Mouse (Mus musculus): ENCODE measurements around the gene Fip1l1.

Fip1l1 gene

DNA sequence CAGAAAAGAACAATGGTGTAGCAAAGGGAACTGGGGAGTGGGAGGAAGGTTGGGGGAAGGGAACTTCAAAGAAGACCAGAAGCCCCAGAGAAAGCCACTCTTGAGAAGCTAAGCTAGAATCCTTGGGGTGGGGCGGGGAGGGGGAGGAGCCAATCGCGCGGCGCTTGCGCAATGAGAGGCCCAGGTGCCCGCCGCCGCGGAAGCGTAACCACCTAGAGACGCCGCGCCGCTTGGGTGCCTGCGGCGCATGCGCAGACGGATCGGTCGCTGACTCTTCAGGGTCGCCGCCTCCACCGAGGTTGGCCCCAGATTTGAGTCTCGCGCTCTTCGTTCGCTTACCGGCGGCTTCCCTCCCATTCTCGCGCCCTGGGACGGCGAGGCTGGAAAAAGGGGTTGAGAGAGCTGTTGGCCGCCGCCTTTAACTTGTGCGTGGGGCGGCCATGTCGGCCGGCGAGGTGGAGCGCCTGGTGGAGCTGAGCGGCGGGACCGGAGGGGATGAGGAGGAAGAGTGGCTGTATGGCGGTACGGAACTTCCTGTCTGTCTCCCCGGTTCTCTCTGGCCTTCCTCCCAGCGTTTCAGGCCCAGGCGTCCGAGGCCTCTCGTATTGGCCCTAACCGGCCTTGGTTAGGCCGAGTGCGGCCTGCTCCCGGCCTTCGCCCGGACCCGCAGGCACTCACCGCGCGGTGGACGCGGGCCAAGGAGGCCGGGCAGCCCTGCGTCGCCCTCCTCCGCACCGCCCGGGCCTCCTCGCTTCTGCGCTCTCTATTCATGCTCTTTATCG is at the start of gene Fip1l1:
TSS of gene Fip1l1 (plus strand) at position 210 of the 782 bp plus-strand sequence.
- DNase-seq, result peak; percentile 95 to 97

DNA sequence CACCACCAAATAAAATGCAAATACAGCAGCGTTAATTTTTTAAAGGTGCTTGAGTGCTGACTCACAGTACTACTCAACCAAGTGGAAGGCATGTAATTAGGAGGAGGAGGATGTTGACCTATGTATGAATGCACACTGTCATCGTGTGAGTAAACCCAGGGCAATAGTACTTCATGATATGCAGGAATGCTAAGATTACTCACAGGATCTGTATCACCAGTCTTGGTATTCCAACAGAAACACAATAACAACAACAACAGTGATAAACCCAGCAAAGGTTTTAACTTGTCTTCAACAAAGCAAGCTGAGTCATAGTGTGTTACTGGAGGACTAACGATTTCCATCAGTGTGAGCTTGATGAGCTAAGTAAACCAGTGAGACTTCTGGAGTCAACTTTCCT is 42.5 kb upstream of the Fip1l1 start:
- no peak for DNase-seq

DNA sequence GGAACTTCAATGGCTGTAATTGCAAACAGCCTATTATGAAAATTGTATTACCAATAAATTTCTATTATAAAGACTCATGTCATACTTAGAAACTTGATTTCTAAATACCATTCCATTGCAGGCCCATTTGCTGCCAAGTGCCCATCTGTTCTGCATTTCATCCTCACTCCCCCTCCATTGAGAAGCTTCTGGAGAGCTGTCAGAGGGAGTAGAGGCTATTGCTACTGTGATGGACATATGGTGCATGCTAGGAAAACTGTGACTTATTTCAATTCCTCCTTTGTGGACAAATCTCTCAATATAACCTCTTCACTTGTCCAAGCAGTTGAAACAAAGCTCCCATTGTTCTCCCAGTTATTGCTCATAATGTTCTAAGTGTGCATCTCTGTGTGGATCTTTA is 23.6 kb upstream of the Fip1l1 start:
- peak; percentile 25 to 51 for DNase-seq

DNA sequence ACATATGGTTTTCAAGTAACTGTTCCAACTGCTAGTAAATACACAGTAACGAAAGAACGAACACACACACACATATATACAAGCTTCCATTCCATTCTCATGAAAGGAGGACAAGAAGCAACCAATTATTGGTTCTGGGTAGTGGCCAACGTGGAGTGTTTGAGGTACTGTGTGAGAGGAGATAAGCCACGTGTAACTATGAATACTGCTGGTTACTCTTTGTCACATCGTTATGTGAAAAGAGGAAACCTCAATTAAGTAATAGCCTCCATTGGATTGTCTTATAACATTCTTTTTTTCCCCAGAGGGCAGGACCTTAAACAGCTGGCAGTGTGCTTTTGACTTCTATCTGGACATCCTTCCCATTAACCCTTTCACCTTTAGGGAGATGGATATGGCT is 8.2 kb upstream of the Fip1l1 start:
- DNase-seq, result no peak

DNA sequence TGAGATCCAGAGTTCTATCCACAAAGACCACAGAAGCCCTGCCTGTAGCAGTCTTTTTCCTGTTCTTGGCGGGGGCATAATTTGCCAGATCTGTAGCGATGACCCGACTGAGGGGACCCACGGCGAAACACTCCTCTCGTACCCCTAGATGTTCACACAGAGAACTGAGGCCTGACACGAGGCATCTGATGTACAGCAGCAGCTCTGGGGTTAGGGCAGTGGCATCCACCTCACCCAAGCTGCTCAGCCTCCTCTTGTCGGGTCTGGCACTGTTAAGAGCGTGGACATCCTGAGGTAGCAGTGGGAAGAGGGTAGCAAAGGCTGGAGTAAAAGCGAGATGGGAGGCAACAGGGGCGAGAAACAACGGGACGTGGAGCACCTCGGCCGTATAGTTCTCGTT is 4.5 kb upstream of the Fip1l1 start:
- no peak for DNase-seq

DNA sequence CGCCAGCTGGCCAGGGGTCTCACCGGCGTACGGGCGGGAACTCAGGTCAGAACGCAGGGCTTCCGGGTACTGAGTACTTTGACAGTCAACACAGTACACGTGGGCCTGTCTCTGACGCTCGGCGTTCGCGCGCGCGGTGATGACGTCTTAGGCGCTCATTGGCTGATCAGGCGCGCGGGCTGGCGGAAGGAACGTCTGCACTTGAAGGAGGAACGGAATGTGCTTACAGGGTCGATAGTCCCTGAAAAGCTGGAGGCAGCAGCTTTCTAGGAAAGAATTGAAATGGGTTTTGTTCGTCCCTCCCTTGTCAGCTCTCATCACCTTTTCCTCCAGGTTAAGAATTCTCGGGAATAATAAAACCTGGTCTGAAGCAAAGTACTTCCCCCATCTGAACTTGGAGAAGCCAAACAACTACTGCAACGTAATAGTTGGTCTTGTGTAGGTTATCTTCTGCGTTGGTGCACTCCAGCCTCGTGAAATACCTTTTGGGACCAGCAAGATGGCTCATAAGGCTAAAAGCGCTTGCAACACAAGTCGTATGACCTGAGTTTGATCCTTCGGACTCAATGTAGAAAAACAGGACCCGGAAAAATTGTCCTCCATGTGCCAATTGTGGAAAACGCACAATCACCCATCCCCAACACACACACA is 3.5 kb upstream of the Fip1l1 start, which contains the start of gene Scfd2:
TSS of gene Scfd2 (minus strand) at position 130 of the 651 bp plus-strand sequence.
- DNase-seq, result peak; percentile 98

DNA sequence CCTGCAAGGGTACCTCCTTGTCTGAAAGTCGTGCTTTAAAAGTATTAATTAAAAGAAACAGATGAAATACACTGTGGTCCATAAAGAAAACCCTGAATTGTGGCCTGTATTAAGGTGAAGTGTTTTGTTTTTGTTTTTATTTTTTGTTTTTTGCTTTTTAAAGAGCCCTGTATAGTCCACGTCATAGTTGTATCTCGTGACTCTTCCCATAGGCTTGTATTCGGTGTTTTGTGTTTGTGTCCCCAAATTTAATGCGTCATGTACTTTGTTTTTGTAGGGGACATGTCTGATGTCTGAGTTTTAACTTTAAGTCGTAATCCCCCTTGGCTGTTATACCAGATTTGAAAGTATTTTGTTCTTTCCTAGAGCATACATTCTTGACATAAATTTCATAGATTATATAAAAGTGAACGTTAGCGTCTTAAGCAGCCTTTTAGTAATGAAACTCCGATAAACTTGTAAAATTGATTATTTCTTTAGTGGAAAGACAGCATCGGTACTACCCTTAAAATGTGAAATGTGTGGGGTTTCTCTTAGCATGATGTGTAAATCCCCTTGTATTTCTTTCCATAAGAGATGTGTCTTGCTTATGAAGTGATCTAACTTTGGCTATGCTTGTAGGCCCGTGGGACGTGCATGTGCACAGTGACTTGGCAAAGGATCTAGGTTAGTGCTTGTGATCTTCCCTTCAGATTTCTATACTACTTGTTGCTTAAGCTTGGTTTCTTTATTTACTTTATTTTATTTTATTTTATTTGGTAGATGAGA is 1.1 kb downstream of the Fip1l1 start:
- DNase-seq, result no peak

DNA sequence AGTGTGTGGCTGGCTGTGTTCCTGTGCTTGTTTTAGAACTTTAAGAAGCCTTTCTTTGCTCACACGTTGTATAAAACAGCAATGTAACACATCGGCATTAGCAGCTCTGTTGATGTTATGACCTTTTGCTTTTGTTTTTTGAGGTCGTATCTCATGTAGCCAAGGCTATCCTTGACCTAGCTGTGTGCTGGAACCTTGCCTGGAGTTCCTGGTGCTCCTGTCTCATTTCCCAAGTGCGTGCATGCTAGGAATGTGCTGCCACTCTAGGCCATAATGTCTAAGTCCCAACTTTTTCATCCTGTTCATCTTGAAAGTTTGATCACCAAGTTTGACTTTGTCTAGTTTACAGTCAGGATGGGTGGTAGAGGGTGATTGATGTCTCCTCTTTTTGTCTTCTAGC is 10.4 kb downstream of the Fip1l1 start:
- DNase-seq, result no peak

DNA sequence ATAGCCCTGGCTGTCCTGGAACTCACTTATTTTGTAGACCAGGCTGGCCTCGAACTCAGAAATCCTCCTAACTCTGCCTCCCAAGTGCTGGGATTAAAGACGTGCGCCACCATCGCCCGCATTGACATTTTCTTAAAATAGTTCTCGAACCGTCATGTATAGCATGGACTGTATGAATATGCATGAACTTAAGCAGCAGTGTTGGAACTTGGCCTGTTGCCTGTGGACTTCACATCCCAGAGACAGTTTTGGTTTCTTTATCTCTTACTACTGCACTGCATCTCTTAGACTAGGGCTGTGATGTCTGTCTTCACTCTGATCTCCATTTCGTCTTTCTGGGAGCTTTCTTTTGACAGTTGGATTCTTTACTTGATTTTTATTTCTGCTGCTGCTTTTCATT is 14.3 kb downstream of the Fip1l1 start:
- no peak for DNase-seq

DNA sequence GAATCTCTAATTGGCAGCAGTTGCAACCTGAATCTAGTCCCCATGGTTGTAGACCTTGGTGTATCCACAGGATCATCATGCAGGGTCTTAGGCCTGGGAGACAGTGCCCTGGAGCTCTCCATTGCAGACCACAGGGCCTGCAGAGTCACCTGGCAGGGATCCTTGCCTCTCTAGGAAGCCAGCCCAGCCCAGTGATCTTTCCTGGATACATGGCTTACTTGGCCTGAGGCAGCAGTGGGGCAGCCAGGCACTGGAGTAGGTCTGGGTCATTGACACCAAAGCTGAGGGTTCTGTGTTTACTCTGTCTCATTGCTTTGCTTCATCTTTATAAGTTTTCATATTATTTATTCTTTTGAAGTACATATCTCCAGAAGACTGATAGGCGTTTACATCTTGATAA is 25.9 kb downstream of the Fip1l1 start:
- DNase-seq, result peak; percentile 12 to 15

DNA sequence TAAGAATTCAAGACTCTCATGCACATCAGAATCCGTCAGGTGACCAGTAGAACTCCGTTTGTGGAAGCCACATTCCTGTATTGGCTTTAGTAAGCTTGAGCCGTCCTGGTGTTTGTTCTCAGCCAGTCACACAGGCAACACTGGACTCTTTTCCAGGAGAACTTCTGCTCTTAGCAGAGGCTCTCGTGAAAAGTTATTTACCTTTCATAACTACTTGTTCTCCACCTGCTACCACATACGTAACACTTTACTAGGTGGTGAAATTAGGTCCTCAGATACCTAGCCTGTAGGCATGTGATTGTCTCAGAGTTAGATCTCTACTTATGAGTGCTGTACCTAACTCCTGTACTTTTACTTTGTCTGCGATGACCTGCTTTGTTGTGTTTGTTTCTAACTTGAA is 36.5 kb downstream of the Fip1l1 start:
- no peak for DNase-seq

DNA sequence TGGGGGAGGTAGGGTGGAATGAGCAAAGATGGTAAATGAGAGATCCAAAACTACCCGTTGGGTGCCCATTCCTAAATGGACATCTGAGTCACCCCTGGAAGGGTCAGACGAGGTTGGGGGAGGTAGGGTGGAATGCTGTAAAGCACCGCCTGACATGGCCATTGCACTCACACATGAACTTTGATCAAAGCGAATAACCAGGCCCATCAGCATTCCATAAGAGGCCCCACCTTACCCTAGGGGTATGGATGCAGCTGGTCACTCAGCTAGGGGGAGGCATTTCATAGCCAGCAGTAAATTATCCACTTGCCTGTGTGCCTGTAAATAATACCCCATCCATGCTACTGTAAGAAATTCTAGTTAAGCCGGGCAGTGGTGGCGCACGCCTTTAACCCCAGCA is 53.9 kb downstream of the Fip1l1 start:
- no peak for DNase-seq

DNA sequence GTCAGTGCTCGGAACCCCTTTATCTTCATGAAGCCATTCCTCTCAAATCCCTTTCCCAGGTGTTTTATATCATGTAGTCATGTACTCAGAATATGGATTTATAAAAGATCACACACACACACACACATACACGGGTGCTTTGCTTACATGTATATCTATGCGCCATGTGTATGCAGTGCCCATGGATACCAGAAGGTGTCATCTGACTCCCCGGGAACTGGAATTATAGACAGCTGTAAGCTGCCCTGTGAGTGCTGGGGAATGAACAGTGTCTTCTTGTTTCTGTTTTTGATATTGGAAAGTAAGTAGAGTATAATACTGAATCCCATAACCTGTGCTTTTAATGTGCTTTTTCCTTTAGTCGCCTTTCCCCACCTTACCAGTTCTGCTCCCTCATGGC is 56.2 kb downstream of the Fip1l1 start:
- no peak for DNase-seq

DNA sequence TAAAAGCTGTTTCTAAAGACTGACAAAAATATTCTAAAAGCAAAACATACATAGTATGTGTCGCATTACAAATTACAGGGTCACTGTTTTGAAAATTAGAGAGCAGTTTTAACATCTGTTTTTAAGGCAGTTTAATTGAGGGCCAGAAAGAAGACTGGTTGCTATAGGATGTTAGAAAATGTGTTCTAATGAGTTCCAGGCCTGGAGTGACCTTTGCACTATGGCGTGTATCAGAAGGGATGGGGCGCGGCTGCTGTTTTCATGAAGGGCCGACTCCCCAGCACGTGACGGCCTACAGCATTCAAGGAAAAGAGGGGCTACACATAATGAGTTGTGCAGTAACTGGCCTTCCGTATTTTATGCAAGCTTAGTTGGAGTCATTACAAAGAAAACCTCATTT is 57.9 kb downstream of the Fip1l1 start:
- no peak for DNase-seq

DNA sequence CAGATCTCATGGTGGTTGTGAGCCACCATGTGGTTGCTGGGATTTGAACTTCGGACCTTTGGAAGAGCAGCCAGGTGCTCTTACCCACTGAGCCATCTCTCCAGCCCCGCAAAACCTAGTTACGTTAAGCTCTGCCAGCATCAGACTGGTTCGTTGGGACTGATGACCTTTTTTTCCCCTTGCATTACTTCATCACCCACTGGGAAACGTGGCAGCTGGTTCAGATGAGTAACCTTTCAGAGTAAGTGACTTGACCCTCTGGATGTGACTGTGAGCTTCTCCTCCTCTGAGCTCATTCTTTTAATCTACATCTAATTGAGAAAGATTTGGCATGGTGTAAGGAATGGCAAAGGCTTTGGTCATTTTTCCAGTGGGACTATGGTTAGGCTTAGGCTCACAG is 64.8 kb downstream of the Fip1l1 start:
- DNase-seq, result no peak

DNA sequence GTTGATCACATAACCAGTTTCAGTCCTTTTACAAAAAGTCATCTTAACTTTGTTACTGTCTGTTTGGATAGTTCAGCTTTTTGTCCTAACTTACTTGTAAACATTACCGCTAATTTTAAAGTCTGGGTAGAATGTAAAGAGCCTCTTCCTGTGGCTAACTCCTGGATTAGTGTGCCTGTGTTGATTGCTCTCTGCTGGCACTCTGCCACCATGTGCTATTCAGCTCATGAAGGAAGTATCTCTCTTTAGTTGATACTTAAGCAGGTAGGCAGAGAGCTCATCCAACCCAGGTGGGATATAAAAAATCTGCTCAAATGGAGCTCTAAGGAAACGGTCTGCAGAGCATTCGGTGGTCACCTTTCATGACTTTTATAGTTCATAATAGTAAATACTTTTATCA is 65.9 kb downstream of the Fip1l1 start:
- no peak for DNase-seq

DNA sequence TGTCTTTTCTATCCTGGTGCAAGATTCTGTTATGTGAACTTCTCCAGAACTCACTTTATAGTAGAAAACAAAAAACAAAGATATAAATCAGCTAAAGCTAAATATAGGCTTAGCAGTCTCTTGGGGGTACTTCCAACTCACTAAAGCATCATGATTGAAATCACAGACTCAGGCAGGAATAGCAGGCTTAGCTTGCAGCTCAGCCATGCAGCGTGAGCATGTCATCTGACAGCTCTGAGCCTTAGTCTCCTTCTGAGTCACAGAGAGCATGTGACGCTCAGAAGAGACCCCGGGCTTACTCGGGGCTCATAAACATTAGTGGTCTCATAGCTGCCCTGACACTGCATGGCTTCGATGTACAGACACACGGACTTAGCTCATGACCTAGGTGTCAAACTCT is 66.7 kb downstream of the Fip1l1 start:
- no peak for DNase-seq

DNA sequence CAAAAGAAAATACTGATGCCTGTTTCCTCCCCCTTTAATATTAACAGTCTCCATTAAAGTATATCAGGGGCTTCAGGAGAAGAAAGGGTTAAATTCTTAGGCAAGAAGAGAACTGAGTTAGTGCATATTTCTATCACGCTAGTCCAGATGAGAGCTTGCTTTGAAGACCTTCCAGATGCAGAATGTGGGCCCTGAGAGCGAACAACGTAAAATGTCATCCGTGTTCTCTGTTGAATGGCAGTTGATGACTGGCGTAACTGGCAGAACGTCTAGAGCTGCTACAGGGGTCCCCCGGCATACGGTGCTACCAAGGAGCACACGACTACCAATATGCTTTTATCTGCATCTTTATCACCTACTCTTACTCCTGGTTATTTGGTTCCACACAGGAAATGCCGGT is 67.1 kb downstream of the Fip1l1 start:
- no peak for DNase-seq

DNA sequence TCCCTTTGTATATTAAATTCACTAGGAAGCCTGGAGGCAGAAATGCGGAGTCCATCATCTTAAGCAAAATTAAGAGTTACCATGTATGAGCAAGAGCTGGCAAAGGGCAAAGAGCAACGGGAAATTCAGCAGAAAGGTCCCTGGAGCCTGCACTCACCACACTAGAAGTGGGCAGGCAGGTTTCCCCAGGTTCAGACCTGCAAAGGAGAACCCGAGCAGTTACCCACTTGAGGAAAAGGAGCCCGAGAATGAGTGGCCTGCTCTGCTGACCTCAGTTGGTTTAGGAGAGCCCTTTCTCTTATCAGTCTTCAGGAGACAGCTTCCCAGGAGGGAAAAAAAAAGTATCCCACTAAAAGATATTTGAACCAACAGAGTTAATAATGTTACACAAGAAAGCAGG is 68.1 kb downstream of the Fip1l1 start:
- no peak for DNase-seq

DNA sequence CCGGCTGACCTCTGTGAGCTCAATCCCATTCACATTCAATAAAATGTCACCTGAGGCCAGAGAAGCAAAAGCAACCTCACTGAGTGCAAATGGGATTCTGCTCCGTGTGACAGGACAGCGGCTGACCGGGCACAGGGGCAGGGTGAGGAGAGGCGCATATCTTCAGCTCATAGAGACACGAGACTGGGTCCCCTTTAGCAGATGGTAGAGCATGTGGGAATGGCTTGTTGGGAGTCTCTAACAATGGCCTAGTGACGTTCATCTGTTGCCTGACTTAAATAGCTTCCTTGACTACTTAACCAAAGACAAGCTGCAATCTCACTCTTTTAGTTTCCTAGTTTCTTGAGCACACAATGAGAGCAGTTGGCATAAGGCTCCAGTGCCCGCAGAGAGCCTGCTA is 71.0 kb downstream of the Fip1l1 start:
- DNase-seq, result no peak

DNA sequence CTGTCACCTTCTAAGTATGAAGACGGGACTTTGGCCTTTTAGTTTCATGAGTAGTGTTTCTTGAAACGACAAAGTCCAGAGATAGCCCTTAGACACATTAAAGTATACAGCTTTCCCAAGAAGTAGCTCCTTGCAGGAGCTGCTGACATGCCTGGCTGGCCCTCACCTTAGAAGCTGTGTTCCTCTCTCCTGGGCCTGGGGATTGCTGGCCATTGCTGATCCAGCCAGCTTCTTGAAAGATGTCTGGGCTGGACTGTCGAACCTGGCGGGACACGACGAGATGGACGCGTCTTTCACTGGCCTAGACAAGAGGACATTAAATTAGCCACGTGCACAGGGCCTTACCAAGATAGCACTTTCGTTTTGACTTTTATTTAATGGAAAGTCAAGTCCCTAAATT is 75.3 kb downstream of the Fip1l1 start:
- no peak for DNase-seq

DNA sequence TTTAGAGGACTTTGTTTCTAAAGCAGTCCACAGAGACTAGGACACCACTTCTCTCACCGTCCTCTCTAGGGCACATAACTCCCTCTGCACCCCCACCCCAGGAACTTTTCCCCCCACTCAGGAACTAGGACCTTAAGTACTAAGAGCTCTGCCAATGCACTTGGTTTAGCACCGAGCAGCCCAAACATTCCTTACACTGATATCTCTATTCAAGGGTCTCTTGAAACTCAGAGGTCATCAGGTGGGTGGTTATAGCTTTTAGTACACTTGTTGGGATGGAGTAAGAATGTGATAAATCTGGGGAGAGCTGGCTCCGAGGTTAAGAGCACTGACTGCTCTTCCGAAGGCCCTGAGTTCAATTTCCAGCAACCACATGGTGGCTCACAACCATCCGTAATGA is 77.5 kb downstream of the Fip1l1 start:
- no peak for DNase-seq

DNA sequence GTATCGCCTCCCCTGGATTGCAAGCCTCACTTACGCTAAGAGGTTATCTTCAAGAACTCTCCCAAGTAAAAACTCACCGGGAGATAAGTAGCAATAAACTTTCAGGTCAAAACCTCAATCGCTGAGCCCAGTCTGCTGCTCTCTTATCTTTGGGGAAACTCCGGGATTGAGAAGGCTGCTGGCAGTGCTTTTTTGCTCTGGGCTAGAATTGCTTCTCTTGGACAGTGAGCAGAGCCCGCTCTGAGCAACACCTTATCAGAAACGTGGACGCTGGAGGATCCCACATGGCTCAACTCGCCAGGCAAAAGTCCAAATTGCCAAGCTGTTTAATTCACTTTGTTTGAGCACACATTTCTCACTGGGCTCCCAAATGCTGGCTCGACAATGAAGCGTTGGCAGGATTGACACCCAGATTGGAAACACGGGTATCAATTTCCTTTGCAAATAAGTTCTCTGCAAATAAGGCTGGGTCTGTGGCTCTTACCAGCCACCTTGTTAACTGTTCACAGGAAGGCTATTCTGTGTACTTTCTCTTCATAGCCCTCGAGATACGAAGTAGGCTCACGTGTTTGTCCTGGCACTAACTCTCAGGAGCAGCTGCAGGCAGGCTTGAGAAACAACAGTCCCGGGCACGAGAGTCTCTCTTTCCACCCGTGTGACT is 78.4 kb downstream of the Fip1l1 start:
- DNase-seq, result no peak

Measured in cerebellum, postnatal 25 days (tissue).